Mouse (Mus musculus) hindbrain, embryonic 12.5 days (tissue): ENCODE measurements around the gene Plekha5. TPM values are rescaled to one million over a fixed set of nuclear protein-coding genes. Genes with fewer than 3 reads are reported as not detected.
A peak's percentile ranks its signal among the peaks of the same experiment; 100 is the strongest.

Source experiments
- ATAC-seq: fragments of 200-750 bp; cut with Nextera tagmentation; 2 replicates; pipeline ENCODE4 v1.8.0; 2017; ENCODE audit warnings: moderate TSS enrichment; ENCODE audit not compliant: low FRiP score
- H3K27ac ChIP-seq: fragments of 300-500 bp; sonication (generic); 2 replicates; pipeline ENCODE4 v1.5.1; 2016; ENCODE audit warnings: mild to moderate bottlenecking
- H3K27me3 ChIP-seq: fragments of 300-500 bp; sonication (generic); 2 replicates; pipeline ENCODE4 v1.6.1; 2016; ENCODE audit warnings: mild to moderate bottlenecking
- H3K36me3 ChIP-seq: fragments of 300-500 bp; sonication (generic); 2 replicates; pipeline ENCODE4 v1.6.1; 2016; ENCODE audit warnings: mild to moderate bottlenecking
- H3K4me1 ChIP-seq: fragments of 300-500 bp; sonication (generic); 2 replicates; pipeline ENCODE4 v1.6.1; 2016
- H3K4me2 ChIP-seq: fragments of 300-500 bp; sonication (generic); replicated peaks from 2 replicates; pipeline ENCODE4 v1.6.1; 2016; ENCODE audit warnings: mild to moderate bottlenecking
- H3K4me3 ChIP-seq: fragments of 300-500 bp; sonication (generic); 2 replicates; pipeline ENCODE4 v1.5.1; 2016; ENCODE audit warnings: mild to moderate bottlenecking
- H3K9ac ChIP-seq: fragments of 300-500 bp; sonication (generic); 2 replicates; pipeline ENCODE4 v1.6.1; 2016; ENCODE audit warnings: mild to moderate bottlenecking, moderate library complexity
- H3K9me3 ChIP-seq: fragments of 300-500 bp; sonication (generic); replicated peaks from 2 replicates; pipeline ENCODE4 v1.6.1; 2016; ENCODE audit warnings: mild to moderate bottlenecking
- WGBS: fragments of 180-500 bp; shearing (Covaris S2); methylation state at CpG from one replicate; pipeline ENCODE4 v1.1.7; 2016; 5-methylcytosine and 5-hydroxymethylcytosine counted together
- polyA plus RNA-seq: library from polyadenylated mRNA; unstranded; fragments of >200 nt; fragmentation: Nextera tagmentation; extraction: Ambion mirVana; gene quantifications from 2 replicates; pipeline ENCODE4 v1.2.1, GENCODE M21; 2016

Plekha5 gene
- polyA plus RNA-seq, 1 experiment from 2014 or later, result 49.4 TPM

DNA sequence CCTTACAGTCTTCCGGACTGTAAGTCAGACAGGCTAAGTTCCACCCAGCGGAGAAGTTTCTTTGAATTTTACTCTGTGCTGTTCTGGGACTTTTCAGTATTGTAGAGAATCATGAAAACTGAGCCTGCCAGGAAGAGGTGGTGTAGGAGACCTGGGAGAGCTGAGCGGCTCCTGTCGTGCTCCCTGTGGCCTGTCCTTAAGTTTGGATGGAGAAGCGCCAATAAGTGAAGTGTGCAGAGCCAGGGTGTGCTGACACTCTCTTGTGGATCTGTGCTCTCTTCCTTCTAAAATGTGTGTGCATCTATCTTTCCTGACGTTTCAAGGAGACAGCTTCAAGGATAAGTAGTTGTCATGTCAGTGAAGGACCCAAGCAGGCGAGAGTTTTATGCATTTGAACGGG, 5.4 kb downstream of the Plekha5 start:
- H3K4me1 ChIP-seq, result peaks cover 18% of the 10 kb centered on the region
- ATAC-seq, result no peak
- H3K4me2 ChIP-seq, result no peak overlapping the region
- H3K36me3 ChIP-seq, result peaks cover 25% of the 10 kb centered on the region
- no peak overlapping the region for H3K9ac ChIP-seq
- 89% methylated on average over 8 of the region's 8 CpGs for WGBS
- H3K27ac ChIP-seq, result no peak overlapping the region
- no peaks in the 10 kb centered on the region; the same call in 1 of the 2 replicates for H3K9me3 ChIP-seq
- H3K27me3 ChIP-seq, result no peaks in the 10 kb centered on the region
- no peak overlapping the region for H3K4me3 ChIP-seq

DNA sequence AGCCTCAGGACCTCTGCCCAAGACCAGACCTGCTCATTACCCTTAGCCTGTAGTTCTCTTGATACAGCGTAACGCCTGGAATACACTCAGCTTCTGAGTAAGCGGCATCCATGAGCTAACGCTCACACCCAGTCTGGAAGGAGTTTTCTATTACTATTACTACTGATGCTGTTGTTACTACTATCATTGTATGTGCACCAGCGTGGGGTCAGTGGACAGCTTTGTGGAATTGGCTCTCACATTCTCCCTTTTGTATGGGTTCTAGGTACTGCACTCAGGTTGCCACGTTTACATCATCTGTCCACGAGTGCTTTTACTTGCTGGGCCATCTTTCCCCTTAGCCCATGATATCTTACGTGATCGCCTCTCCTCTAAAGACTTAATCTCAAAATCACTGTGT, 8.5 kb downstream of the Plekha5 start:
- H3K9me3 ChIP-seq, result no peaks in the 10 kb centered on the region; the same call in 1 of the 2 replicates
- no peak overlapping the region for H3K4me3 ChIP-seq
- H3K9ac ChIP-seq, result no peak overlapping the region
- H3K27me3 ChIP-seq, result no peaks in the 10 kb centered on the region
- no peak for ATAC-seq
- peaks cover 25% of the 10 kb centered on the region for H3K36me3 ChIP-seq
- no peaks in the 10 kb centered on the region for H3K4me1 ChIP-seq
- H3K27ac ChIP-seq, result no peak overlapping the region
- H3K4me2 ChIP-seq, result no peak overlapping the region
- WGBS, result 94% methylated on average over 9 of the region's 9 CpGs

DNA sequence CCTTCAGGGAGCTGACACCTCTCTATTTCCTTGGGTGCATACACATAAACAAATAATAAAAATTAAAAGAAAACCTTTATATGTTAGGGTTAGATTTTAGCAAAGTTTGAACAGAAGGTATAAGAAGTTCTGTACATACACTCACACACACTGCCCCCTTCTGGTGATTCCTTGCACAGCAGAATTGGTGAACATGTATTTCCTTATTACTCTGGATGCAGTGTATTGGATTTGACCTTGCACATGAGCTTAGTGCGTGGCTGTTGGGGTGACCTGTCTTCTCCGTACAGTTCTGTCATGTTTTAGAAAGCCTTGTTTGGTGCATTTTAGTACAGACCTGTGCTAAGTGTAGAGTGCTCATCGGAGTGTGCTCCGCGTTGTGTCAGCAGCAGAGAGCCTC, 19.5 kb downstream of the Plekha5 start:
- Histone ChIP-seq H3K4me2 (no peak overlapping the region), H3K27me3 (no peaks in the 10 kb centered on the region), H3K4me3 (no peak overlapping the region), H3K4me1 (peaks cover 14% of the 10 kb centered on the region), H3K36me3 (no peaks in the 10 kb centered on the region), H3K27ac (no peak overlapping the region), H3K9ac (no peak overlapping the region), H3K9me3 (no peaks in the 10 kb centered on the region)
- ATAC-seq, result 0 out of 2 replicates have a peak, but pooled peaks have one; percentile 33
- WGBS, result 86% methylated on average over 5 of the region's 5 CpGs

DNA sequence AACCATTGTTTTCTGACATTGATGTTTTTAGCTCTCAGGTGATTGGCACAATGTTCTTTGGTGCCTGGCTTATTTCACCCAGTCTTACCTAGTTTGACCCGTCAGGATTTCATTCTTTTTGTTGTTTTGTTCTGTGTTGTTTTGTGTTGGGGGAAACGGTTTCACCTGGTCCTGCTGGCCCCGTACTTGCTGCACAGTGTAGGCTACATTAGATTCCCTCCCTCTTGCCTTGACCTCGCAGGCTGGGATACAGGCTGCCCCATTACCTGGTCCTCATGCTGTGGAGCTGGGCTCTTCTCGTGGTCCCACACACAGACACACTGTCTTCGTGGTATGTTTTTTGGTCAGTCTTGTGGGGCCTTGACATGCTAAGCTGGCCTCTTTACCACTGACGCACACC, 20.3 kb downstream of the Plekha5 start:
- no peak overlapping the region for H3K27ac ChIP-seq
- H3K36me3 ChIP-seq, result no peaks in the 10 kb centered on the region
- peaks cover 14% of the 10 kb centered on the region for H3K4me1 ChIP-seq
- ATAC-seq, result no peak
- H3K27me3 ChIP-seq, result no peaks in the 10 kb centered on the region
- 68% methylated on average over 7 of the region's 7 CpGs for WGBS
- H3K4me3 ChIP-seq, result no peak overlapping the region
- H3K9ac ChIP-seq, result no peak overlapping the region
- no peaks in the 10 kb centered on the region for H3K9me3 ChIP-seq
- no peak overlapping the region for H3K4me2 ChIP-seq

DNA sequence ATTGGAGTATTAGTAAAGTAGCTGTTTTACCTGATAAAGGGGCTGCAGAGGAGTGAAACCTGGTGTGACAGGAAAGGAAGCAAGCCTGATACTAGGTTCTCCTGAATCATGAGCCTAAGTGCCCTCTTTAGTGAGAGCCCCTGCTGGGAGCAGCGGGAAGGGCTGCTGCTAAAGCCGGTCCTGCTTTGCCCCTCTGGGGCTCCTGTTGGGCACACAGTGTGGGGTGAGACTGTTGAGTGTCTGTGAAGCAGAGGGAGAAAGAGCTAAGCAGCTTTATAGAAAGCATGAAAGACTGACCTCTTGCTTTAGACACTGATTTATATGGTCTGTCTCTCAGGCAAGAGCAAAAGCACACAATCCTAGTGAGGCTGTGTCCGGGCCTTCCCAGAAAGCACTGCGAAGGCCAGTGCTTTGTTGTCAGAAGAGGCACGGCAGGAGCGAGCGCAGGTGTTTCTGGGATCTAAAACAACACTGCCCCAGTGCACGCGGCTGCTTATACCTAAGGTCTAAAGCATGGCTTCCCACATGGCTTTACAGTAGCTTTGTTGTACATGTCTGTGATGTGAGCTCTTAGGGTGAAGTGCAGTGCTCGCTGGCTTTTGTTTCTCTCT, 21.1 kb downstream of the Plekha5 start:
- peaks cover 14% of the 10 kb centered on the region for H3K4me1 ChIP-seq
- H3K9me3 ChIP-seq, result no peaks in the 10 kb centered on the region
- WGBS, result 26% methylated on average over 10 of the region's 10 CpGs
- H3K4me2 ChIP-seq, result 0 out of 2 replicates have a peak overlapping the region, but pooled peaks have one; percentile 11
- peak overlapping the region; percentile 27; the same call in 1 of the 2 replicates for H3K9ac ChIP-seq
- no peak overlapping the region for H3K4me3 ChIP-seq
- peak overlapping the region; percentile 3; the same call in 1 of the 2 replicates for H3K27ac ChIP-seq
- no peaks in the 10 kb centered on the region for H3K36me3 ChIP-seq
- peak; percentile 29; the same call in 1 of the 2 replicates for ATAC-seq
- H3K27me3 ChIP-seq, result no peaks in the 10 kb centered on the region

DNA sequence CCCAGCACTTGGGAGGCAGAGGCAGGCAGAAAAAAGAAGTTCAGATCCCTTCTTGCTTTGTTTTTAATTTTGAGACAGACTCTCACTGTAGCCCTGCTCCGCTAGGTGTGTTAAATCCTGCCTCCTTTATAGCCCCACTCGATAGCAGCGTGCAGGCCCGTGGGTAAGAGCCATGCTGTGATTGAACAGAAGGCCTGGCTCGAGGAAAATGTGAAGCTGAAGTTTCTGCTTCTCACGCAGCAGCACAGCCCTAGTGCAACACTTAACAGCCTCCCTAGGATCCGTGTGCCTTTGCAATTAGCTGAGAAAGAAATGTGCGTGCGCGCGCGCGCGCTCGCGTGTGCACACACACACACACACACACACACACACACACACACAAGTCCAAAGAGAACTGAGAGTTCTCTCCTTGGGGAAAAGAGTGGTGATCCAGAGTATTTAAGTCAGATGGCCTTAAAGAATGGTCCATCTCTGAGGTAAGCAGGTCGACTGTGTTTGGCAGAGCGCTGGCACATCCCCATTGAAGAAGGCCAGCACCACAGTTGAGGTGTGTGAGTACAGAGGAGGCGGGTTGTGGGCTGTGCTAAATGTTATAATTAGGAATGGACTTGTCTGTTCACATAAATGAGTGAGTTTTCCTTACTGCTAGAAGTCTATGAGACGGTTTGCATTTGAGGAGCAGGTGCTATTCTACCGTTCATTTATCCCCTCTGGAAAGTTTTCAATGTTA, 24.3 kb downstream of the Plekha5 start:
- Histone ChIP-seq H3K36me3 (0 out of 2 replicates have a peak, but pooled peaks cover 8% of the 10 kb centered on the region), H3K4me3 (no peak overlapping the region), H3K4me1 (peaks cover 12% of the 10 kb centered on the region), H3K4me2 (no peak overlapping the region), H3K9ac (no peak overlapping the region), H3K27ac (no peak overlapping the region), H3K9me3 (no peaks in the 10 kb centered on the region), H3K27me3 (no peaks in the 10 kb centered on the region)
- 93% methylated on average over 21 of the region's 21 CpGs for WGBS
- no peak for ATAC-seq

DNA sequence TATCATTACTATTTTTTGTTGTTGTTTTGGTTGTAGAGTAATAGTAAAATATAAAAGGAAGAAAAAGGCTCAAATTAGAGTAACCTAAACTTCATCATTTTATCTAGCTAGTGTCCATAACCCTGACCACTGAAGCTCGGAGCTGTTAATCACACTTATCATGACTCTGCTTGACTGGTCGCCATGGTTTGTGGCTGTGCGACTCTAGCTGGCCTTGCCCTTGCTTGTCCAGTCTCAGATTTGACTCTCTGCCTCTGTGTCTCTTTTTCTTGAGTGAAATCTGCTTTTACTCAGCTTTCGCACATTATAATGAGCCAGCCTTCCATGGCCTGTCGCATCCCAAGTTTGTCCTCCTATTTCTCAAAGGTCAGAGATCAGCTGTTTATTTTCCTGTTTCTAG, 26.8 kb downstream of the Plekha5 start:
- H3K4me1 ChIP-seq, result no peaks in the 10 kb centered on the region
- no peak overlapping the region for H3K27ac ChIP-seq
- WGBS, result 94% methylated on average over 5 of the region's 5 CpGs
- H3K9ac ChIP-seq, result no peak overlapping the region
- no peak overlapping the region for H3K4me3 ChIP-seq
- no peak overlapping the region for H3K4me2 ChIP-seq
- H3K9me3 ChIP-seq, result no peaks in the 10 kb centered on the region
- no peaks in the 10 kb centered on the region for H3K27me3 ChIP-seq
- H3K36me3 ChIP-seq, result 0 out of 2 replicates have a peak, but pooled peaks cover 8% of the 10 kb centered on the region
- no peak for ATAC-seq

DNA sequence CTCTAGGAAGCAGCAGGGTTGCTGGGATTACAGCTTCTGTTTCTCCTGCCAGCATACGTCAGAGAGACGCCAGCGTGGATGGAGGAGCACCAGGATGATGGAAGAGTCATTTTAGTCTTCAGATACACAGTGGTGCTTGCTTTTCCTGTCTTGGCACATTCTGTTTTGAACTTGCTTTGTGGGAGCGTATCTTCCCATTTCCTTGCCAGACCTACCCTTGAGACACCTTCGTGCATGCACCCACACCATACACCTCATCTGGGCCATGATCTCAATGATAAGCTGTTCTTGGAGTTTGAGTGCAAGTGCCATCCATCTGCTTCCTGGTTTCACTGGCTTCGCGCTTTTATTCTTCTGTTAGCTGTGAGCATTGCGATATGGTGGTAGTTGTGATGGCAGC, 28.9 kb downstream of the Plekha5 start:
- Histone ChIP-seq H3K27me3 (no peaks in the 10 kb centered on the region), H3K4me1 (peaks cover 7% of the 10 kb centered on the region; the same call in 1 of the 2 replicates), H3K4me3 (no peak overlapping the region), H3K9ac (no peak overlapping the region), H3K36me3 (0 out of 2 replicates have a peak, but pooled peaks cover 8% of the 10 kb centered on the region), H3K9me3 (no peaks in the 10 kb centered on the region), H3K4me2 (no peak overlapping the region), H3K27ac (no peak overlapping the region)
- 95% methylated on average over 8 of the region's 8 CpGs for WGBS
- ATAC-seq, result no peak

DNA sequence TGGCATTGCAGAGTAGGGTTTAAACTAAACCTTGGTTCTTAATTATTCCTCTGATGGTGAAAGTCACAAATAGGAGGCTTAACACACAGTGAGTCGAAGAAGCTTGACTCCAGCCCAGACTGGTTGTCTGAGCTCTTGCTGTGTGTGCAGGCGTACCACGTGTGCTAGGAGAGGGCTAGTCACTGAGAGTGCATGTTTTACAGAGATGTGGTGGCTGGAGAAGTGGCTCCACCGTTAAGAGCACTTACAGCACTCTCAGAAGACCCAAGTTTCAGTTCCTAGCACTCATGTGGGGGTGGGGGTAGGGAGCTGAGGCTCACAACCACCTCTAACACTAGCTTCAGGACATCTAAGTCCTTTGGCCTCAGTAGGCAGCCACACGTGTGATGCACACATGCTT, 29.6 kb downstream of the Plekha5 start:
- WGBS, result 90% methylated on average over 5 of the region's 5 CpGs
- Histone ChIP-seq H3K9me3 (no peaks in the 10 kb centered on the region), H3K4me3 (no peak overlapping the region), H3K9ac (no peak overlapping the region), H3K4me2 (no peak overlapping the region), H3K4me1 (peaks cover 7% of the 10 kb centered on the region; the same call in 1 of the 2 replicates), H3K36me3 (0 out of 2 replicates have a peak, but pooled peaks cover 8% of the 10 kb centered on the region), H3K27ac (no peak overlapping the region), H3K27me3 (no peaks in the 10 kb centered on the region)
- no peak for ATAC-seq

DNA sequence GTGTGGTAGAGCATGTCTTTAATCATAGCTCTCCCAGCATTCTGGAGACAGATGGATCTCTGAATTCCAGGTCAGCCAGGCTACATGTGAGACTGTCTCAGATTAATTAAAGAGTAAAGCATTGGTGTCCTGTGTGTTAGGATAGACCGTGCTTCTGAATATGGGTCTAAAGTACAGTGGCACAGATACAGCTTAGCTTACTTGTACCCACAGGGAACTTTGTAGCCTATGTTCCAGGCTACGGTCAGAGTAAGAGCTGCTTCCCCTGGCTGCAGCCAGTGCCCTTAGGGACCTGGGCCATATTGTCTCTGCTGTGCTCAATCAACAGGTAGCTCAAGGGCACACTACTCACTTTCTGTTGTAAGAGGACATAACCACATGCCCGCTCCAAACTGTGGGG, 30.5 kb downstream of the Plekha5 start:
- Histone ChIP-seq H3K9me3 (no peaks in the 10 kb centered on the region), H3K27ac (no peak overlapping the region), H3K4me3 (no peak overlapping the region), H3K9ac (no peak overlapping the region), H3K4me1 (peaks cover 7% of the 10 kb centered on the region; the same call in 1 of the 2 replicates), H3K36me3 (0 out of 2 replicates have a peak, but pooled peaks cover 8% of the 10 kb centered on the region), H3K27me3 (no peaks in the 10 kb centered on the region), H3K4me2 (no peak overlapping the region)
- WGBS, result 89% methylated on average over 3 of the region's 3 CpGs
- ATAC-seq, result no peak

DNA sequence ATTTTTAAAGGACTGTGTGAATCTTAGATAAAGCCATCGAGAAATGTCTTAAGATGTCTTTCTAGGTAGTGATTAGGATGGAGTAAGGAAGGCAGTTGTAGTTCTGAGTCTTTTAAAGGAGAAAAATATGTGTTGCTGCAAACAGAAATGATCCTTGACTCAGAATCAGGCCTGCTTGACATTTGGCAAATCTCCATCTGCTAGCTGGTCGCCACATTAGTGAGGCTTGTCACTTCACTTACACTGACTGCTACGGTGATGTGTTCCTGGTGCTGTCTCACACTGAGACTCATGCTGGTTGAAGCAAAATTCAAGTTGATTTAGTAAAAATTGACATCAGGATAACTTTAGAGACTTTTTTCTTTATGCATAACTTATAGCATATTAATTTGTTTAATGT, 32.0 kb downstream of the Plekha5 start:
- Histone ChIP-seq H3K27me3 (no peaks in the 10 kb centered on the region), H3K4me3 (no peak overlapping the region), H3K36me3 (0 out of 2 replicates have a peak, but pooled peaks cover 8% of the 10 kb centered on the region), H3K9ac (no peak overlapping the region), H3K4me1 (peaks cover 7% of the 10 kb centered on the region; the same call in 1 of the 2 replicates), H3K9me3 (no peaks in the 10 kb centered on the region), H3K4me2 (no peak overlapping the region), H3K27ac (no peak overlapping the region)
- WGBS, result 84% methylated on average over 3 of the region's 3 CpGs
- no peak for ATAC-seq

DNA sequence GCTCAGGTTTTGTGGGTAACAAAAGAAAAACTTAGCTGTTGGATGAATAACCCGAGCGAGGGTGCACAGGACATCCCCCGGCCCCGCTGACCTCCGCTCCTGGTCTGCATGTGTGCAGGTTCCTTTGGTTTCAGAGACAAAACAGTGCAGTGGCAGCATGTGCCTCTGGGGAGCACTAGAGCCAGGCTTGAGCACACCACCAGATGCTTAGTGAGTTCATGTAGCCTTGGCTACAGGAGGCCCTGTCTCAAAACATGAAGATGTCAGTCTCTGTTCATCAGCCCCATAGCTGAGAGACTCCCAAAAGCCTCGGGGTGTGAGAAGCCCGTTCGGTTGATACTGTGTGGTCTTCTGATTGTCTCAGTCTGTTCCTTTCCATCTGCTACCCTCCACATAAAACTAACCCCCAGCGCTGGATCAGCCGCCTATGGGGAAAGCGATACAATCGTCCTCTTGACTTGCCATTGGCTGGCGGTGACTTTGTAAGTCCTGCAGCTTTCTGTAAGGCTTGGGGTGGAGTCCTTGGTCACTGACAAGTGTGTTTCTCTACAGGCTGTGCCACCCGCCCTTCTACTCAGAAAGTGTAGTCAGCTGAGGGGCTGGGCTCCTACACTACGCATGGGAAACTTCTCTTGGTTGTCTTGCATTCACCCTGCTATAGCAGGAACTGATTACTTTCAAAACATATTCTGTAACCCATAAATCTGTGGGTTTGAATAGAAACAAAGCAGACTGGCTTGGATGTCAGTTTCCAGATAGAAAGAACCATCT, 32.7 kb downstream of the Plekha5 start:
- ATAC-seq, result 0 out of 2 replicates have a peak, but pooled peaks have one; percentile 16
- H3K27me3 ChIP-seq, result no peaks in the 10 kb centered on the region
- no peak overlapping the region for H3K4me3 ChIP-seq
- H3K4me1 ChIP-seq, result peaks cover 7% of the 10 kb centered on the region; the same call in 1 of the 2 replicates
- no peak overlapping the region for H3K9ac ChIP-seq
- H3K36me3 ChIP-seq, result 0 out of 2 replicates have a peak, but pooled peaks cover 8% of the 10 kb centered on the region
- WGBS, result 79% methylated on average over 15 of the region's 15 CpGs
- H3K27ac ChIP-seq, result no peak overlapping the region
- no peaks in the 10 kb centered on the region for H3K9me3 ChIP-seq
- no peak overlapping the region for H3K4me2 ChIP-seq
